Comparison of ENCODE assay signal across 28 mouse cellular contexts in genomic region chr3:153513501-153514060, GRCm38 (mm10).
A peak's percentile ranks its signal among the peaks of the same experiment; 100 is the strongest.
DNase-seq lines count a peak whose midpoint lies in the region; ATAC-seq and TF ChIP-seq lines count a peak whose summit lies in the region.
"Had no signal": no experiment of that assay in that cellular context is flagged by ENCODE, and none has a peak within 500 bp of the region (broad histone marks: within the 10 kb centered on the region; RNA-seq: fewer than 3 reads in every experiment).

No protein-coding gene starts in this region.

- no peak overlapping the region for H3K4me3 ChIP-seq in kidney, postnatal 0 days (replicated peaks; ENCODE audit: low read depth, low read length)
- H3K4me3 ChIP-seq in lung, embryonic 14.5 days (ENCODE audit: low read depth, low read length) = no peak overlapping the region
- H3K4me3 ChIP-seq in MEL (ENCODE audit: control insufficient read depth in 1 of 2, insufficient read depth in 1 of 2, low read depth in 2 of 2, low read length in 2 of 2) = no peak overlapping the region
- H3K4me3 ChIP-seq in forebrain, embryonic 15.5 days = no peak overlapping the region
- H3K4me3 ChIP-seq: embryonic facial prominence, embryonic 12.5 days; erythroblast, embryonic 14.5 days; forebrain, embryonic 12.5 days; heart, adult 2 months; heart, embryonic 10.5 days; heart, embryonic 13.5 days had no signal

- H3K9ac ChIP-seq in kidney, postnatal 0 days (ENCODE audit: low read depth, low read length) = no peak overlapping the region
- no peak overlapping the region for H3K9ac ChIP-seq in lung, embryonic 14.5 days
- no peak overlapping the region; the same call in 1 of the 2 replicates for H3K9ac ChIP-seq in MEL (ENCODE audit: control insufficient read depth, low read depth, low read length, poor library complexity, severe bottlenecking)
- H3K9ac ChIP-seq in forebrain, embryonic 15.5 days (replicated peaks) = no peak overlapping the region
- H3K9ac ChIP-seq: embryonic facial prominence, embryonic 12.5 days; forebrain, embryonic 12.5 days; heart, embryonic 13.5 days; hindbrain, embryonic 14.5 days had no signal

- no peaks in the 10 kb centered on the region for H3K9me3 ChIP-seq in kidney, postnatal 0 days (replicated peaks; ENCODE audit: low read length)
- no peaks in the 10 kb centered on the region for H3K9me3 ChIP-seq in lung, embryonic 14.5 days (ENCODE audit: low read depth, low read length)
- no peaks in the 10 kb centered on the region for H3K9me3 ChIP-seq in MEL (replicated peaks; ENCODE audit: insufficient read depth, low read length)
- H3K9me3 ChIP-seq in forebrain, embryonic 15.5 days = no peaks in the 10 kb centered on the region
- H3K9me3 ChIP-seq: embryonic facial prominence, embryonic 12.5 days; heart, embryonic 10.5 days; heart, embryonic 13.5 days had no signal

- H3K4me1 ChIP-seq in kidney, postnatal 0 days (replicated peaks; ENCODE audit: insufficient read depth, low read length) = peaks cover 15% of the 10 kb centered on the region
- peaks cover 3% of the 10 kb centered on the region; the same call in 1 of the 2 replicates for H3K4me1 ChIP-seq in lung, embryonic 14.5 days (ENCODE audit: insufficient read depth)
- H3K4me1 ChIP-seq in MEL (ENCODE audit: control insufficient read depth in 1 of 2, insufficient read depth in 2 of 2, low read length in 2 of 2) = peaks cover 34 to 45% of the 10 kb centered on the region in 2 experiments
- H3K4me1 ChIP-seq in forebrain, embryonic 15.5 days = peaks cover 10% of the 10 kb centered on the region; the same call in 1 of the 2 replicates

- ATAC-seq in kidney, postnatal 0 days (replicated peaks; ENCODE audit: low FRiP score, low read depth) = peak; percentile 50
- ATAC-seq in lung, embryonic 14.5 days (ENCODE audit: insufficient read depth) = no peak
- ATAC-seq in forebrain, embryonic 15.5 days (replicated peaks) = no peak
- ATAC-seq: activated CD4-positive, CD25-positive, alpha-beta regulatory T cell, adult 4 months; forebrain, embryonic 16.5 days; hindbrain, postnatal 0 days had no signal

- WGBS in kidney, postnatal 0 days = 21% methylated on average over 6 of the region's 6 CpGs
- 28% methylated on average over 6 of the region's 6 CpGs for WGBS in lung, embryonic 14.5 days
- WGBS in forebrain, embryonic 15.5 days = 54% methylated on average over 6 of the region's 6 CpGs

- no peaks in the 10 kb centered on the region for H3K27me3 ChIP-seq in kidney, postnatal 0 days (ENCODE audit: insufficient read depth, low read length)
- H3K27me3 ChIP-seq in lung, embryonic 14.5 days (ENCODE audit: insufficient read depth, low read length) = no peaks in the 10 kb centered on the region
- no peaks in the 10 kb centered on the region for H3K27me3 ChIP-seq in MEL (ENCODE audit: control insufficient read depth in 1 of 2, insufficient read depth in 2 of 2, low read length in 2 of 2)
- H3K27me3 ChIP-seq in forebrain, embryonic 15.5 days = no peaks in the 10 kb centered on the region
- H3K27me3 ChIP-seq: embryonic facial prominence, embryonic 12.5 days; forebrain, embryonic 12.5 days had no signal

- no peak for TF ChIP-seq CTCF in kidney, postnatal 0 days (IDR thresholded peaks at IDR 0.05; ENCODE audit: low read depth)
- TF ChIP-seq CTCF in lung, embryonic 14.5 days (IDR thresholded peaks at IDR 0.05; ENCODE audit: low read depth) = no peak
- TF ChIP-seq CTCF in MEL (IDR thresholded peaks at IDR 0.05 in 2 of 3, conservative IDR thresholded peaks at IDR 0.05 in 1 of 3; ENCODE audit: control insufficient read depth in 1 of 3, insufficient read depth in 1 of 3, low read depth in 2 of 3, low read length in 3 of 3, poor library complexity in 1 of 3, severe bottlenecking in 1 of 3) = no peak

- no peak overlapping the region for H3K4me2 ChIP-seq in kidney, postnatal 0 days (ENCODE audit: low read length)
- no peak overlapping the region for H3K4me2 ChIP-seq in lung, embryonic 14.5 days
- H3K4me2 ChIP-seq in forebrain, embryonic 15.5 days (replicated peaks) = no peak overlapping the region
- H3K4me2 ChIP-seq: embryonic facial prominence, embryonic 12.5 days; forebrain, embryonic 12.5 days; heart, embryonic 13.5 days; hindbrain, embryonic 14.5 days had no signal

- H3K27ac ChIP-seq in kidney, postnatal 0 days = no peak overlapping the region
- H3K27ac ChIP-seq in lung, embryonic 14.5 days (ENCODE audit: low read depth) = no peak overlapping the region
- peak overlapping the region; percentile 91; the same call in 1 of the 2 replicates for H3K27ac ChIP-seq in MEL (ENCODE audit: control insufficient read depth, low read depth, low read length)
- H3K27ac ChIP-seq in forebrain, embryonic 15.5 days (replicated peaks) = no peak overlapping the region
- H3K27ac ChIP-seq: embryonic facial prominence, embryonic 12.5 days; forebrain, embryonic 12.5 days; heart, adult 2 months; heart, embryonic 10.5 days; heart, embryonic 13.5 days; hindbrain, embryonic 14.5 days; hindbrain, postnatal 0 days had no signal

- no peaks in the 10 kb centered on the region; the same call in 1 of the 2 replicates for H3K36me3 ChIP-seq in kidney, postnatal 0 days (ENCODE audit: insufficient read depth, low read length)
- no peaks in the 10 kb centered on the region for H3K36me3 ChIP-seq in lung, embryonic 14.5 days (ENCODE audit: insufficient read depth)
- H3K36me3 ChIP-seq in MEL (ENCODE audit: control insufficient read depth in 1 of 2, insufficient read depth in 2 of 2, low read length in 2 of 2) = peaks cover 0 to 43% of the 10 kb centered on the region in 2 experiments; a peak in 2 of 4 replicates
- H3K36me3 ChIP-seq in forebrain, embryonic 15.5 days = no peaks in the 10 kb centered on the region
- H3K36me3 ChIP-seq: embryonic facial prominence, embryonic 12.5 days; forebrain, embryonic 12.5 days; heart, embryonic 10.5 days; heart, embryonic 13.5 days had no signal

- H3K79me2 ChIP-seq in MEL (ENCODE audit: control insufficient read depth, insufficient read depth, low read length, poor library complexity) = no peaks in the 10 kb centered on the region; the same call in 1 of the 2 replicates

- no peak for TF ChIP-seq EP300 in MEL (IDR thresholded peaks at IDR 0.05; ENCODE audit: low read depth in 1 of 2, low read length in 2 of 2)

- no peak for TF ChIP-seq POLR2A in MEL (IDR thresholded peaks at IDR 0.05; ENCODE audit: control insufficient read depth in 1 of 2, insufficient read depth in 1 of 2, low read depth in 1 of 2, low read length in 2 of 2, poor library complexity in 1 of 2)

- peak; percentile 85 for DNase-seq in kidney, postnatal 0 days (ENCODE audit: low spot score)
- no peak for DNase-seq in kidney, adult 11 months
- DNase-seq in lung, embryonic 14.5 days = peak; percentile 25
- no peak for DNase-seq in lung, postnatal 10 days
- no peak for DNase-seq in MEL (ENCODE audit: low read depth, low spot score)
- peak; percentile 50 for DNase-seq in Muller cell, postnatal 12 days (ENCODE audit: inconsistent ontology term)
- no peak for DNase-seq in thymus, postnatal 36 days
- DNase-seq: adrenal gland, adult 8-10 months; adrenal gland, postnatal 25 days; cerebellum, adult 11-12 months; cerebellum, adult 8-10 months; cerebellum, postnatal 10 days; cerebellum, postnatal 36 days; gastrocnemius, postnatal 10 days; gastrocnemius, postnatal 36 days; heart, adult 2 months; heart, postnatal 14 days; heart, postnatal 4 days had no signal

- TF ChIP-seq RAD21 in MEL (IDR thresholded peaks at IDR 0.05; ENCODE audit: low read depth, low read length) = no peak

TF ChIP-seq in MEL, 35 proteins besides CTCF, POLR2A, EP300 and RAD21:
- TF ChIP-seq POLR2AphosphoS2 (IDR thresholded peaks at IDR 0.05; ENCODE audit: low read length) (no peak), ELF1 (IDR thresholded peaks at IDR 0.05; ENCODE audit: low read depth, low read length) (no peak)

Comparison
In these comparisons a context has a peak if more than half of its experiments do, and no peak if none do; other contexts are left out.
1. DNase-seq: peak in kidney, postnatal 0 days (single experiment), lung, embryonic 14.5 days (single experiment) and Muller cell, postnatal 12 days (single experiment); none in kidney, adult 11 months (single experiment), lung, postnatal 10 days (single experiment), MEL (single experiment) and thymus, postnatal 36 days (0 of 2).